Mouse (Mus musculus): Measurements from ENCODE around the gene Invs.

The Invs gene

DNA sequence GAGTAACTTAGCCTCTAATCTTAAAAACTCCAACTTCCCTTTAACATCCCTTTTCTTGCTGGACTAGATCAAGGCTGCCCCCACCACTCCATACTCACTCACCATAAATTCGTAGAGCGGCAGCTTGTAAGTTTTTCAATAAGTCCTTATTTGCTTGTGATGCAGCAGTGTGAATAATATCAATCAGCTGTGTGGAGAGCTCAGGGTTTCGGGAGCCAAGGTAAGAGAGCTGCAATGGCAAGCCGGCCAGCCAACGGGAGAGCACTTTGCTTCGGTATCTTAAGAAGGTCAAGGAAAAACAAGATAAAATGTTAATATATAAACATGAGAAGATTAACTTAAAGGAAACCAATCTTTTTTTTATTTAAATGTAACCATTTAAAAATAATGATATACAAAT, 178.9 kb downstream of the Invs start:
- no peak for DNase-seq (ENCODE audit: low spot score)

DNA sequence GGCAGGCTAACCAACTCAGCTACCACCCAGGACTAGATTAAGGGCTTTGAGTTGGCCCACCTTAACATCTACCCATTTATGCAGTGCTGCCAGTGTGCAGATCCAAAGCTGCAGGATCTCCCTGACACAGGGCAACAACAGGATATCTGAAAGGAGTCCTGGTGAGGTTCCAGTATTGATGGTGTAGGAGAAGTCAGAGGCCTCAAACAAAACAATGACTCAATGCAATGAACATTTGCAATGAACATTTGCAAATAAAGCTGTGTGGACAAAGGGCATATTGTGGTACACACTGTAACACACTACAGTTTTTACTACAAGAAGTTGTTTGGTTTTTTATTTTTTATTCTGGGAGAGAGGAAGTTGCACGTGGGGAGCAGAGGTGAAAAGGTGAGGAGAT, 181.5 kb downstream of the Invs start:
- DNase-seq (ENCODE audit: low spot score), result no peak

DNA sequence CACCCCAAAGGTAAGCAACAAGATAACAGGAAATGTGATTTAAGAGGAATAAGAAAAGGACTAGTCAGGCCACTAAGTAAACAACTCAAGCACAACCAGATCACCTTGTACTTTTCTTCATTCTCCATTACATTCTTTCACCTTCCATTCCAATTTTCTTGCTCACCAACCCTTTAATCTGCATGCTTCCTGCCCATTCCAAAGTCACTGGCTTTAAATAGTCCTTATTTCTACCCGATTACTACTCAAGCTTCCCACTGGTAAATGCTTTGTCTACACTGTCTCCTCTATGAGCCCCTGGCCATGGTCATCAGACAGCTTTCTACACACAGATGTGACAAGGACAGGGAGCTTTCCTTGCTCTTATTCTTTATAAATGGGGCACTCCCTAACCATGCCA, 191.4 kb downstream of the Invs start:
- no peak for DNase-seq (ENCODE audit: low spot score)

DNA sequence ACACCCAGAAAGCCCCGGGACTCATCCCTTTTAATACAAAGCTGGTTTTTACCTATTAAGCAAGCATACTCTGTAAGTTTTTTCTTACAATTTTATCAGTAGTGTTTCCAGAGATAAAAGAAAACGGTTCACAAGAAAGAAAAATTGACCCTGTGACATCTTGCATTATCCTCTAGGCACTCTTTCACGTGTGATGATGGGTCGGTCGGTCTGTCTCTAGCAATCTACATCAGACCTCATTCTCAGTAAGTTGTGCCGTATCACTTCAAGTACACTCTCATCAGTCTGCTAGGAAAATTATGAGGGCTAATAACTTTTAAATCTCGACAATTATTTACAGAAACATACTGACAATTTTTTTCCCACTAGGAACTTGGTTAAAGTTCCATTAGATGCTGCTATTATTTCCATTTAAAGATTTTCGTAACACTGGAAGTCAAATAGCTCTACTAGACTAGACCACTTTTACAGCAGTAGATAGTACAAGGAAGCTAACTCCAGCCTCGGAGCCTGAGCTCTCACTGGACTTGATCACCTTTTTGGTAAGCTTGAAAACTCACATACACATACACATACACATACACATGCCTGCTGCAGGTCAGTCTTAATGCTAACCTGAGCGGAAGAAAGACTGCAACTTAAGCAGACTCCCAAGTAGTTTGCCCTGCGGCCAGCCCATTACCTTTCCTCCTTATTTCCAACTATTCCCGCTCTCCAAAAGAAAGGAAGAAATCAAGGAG, 192.7 kb downstream of the Invs start:
- DNase-seq (ENCODE audit: low spot score), result no peak

DNA sequence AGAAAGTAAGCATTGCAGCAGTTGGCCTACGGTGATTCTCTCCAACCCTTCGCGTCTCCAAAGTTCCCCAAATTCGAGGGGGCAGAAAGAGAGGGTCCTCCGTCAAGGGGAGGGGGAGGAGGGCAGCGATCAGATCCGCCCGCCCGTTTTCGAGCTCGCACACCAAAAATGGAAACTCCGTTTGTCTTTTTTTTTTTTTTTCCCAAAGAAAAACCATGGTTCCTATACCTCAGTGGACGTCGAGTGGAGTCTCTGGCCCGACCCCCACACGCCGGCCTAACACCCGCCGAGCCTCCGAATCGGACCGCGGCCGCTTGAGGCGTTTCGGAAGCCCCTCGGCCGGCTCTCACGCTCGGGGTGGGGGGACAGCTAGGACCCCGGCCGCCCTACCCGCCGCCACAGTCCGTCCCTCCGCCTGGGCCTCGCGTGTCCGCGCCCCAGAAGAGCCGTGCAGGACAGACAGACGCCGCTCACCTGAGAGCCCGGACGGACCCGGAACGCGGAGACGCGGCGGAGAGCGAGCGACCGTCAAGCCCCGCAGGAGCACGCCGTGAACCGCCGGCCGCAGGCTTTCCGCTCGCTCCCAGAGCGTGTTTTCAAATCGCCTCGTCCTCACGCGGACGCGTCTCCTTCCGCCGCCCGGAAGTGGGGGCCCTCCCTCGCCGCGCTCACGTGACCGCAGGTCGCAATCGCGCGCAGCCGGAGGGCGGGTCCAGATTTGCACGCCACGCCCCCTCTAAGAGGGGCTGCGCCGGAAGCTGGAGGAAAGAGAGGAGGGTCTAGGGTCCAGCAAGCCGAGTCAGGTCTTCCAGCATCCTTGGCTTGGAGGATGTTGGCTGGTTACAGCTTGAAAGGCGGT, 193.5 kb downstream of the Invs start, which contains the start of gene Tex10:
Tex10 (minus strand) TSS at position 668 of the 859 bp plus-strand sequence.
- peak; percentile 88 for DNase-seq (ENCODE audit: low spot score)

DNA sequence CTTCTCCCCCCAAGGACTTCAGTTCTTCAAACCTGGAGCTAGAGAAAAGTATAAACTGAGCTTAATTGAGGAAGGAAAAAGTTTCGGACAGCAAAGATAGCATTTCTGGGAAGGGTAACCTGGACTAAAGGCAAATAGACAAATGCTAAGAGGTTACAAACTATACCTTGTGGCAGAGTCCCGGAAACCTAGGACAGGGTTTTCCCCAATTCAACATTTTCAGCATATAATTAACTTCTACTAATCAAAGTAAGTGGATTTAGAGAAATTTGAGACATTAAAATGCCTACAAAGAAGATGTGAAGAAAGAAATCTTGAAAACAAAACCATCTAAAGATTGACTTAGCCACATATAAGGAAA, 194.1 kb downstream of the Invs start:
- no peak for DNase-seq (ENCODE audit: low spot score)

DNA sequence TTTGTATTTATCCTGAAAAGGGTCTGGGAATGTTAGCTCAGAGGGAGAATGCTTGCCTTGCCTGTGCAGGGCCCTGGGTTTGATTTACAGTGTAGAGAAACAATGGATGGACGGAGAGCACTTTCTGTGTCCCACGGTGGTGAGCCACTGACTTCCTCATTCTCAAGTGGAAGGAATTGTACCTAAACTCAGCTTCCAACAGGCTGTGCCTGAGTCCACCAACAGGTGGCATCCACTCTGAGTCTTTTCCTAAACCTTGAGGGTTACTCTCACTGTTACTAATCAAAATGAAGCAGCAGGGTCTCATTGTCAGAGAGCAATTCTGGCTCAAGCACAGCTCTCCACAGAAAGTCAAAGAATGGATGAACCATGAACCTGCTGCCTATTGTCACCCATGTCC, 201.7 kb downstream of the Invs start:
- DNase-seq (ENCODE audit: low spot score), result peak; percentile 32
